Mouse (Mus musculus) liver (tissue): Measurements from ENCODE around the gene Opcml.
A peak's percentile ranks its signal among the peaks of the same experiment; 100 is the strongest.

ENCODE experiments used
- DNase-seq: peaks from one replicate; pipeline ENCODE4 v3.0.0-alpha.2; 2020; ENCODE audit warnings: mixed read lengths

Opcml gene

GRCm38 (mm10) chr9:28177052-28177451 lies 386.5 kb downstream of the Opcml start:
- DNase-seq = no peak

GRCm38 (mm10) chr9:28178123-28178887 lies 387.7 kb downstream of the Opcml start:
- no peak for DNase-seq

- no peak for DNase-seq
Observed at GRCm38 (mm10) chr9:28181916-28182315, 391.3 kb downstream of the Opcml start.

- DNase-seq = no peak
Observed at GRCm38 (mm10) chr9:28190226-28190625, 399.7 kb downstream of the Opcml start.

- no peak for DNase-seq
Observed at GRCm38 (mm10) chr9:28190751-28191150, 400.2 kb downstream of the Opcml start.

GRCm38 (mm10) chr9:28196550-28196949 lies 406.0 kb downstream of the Opcml start:
- no peak for DNase-seq

GRCm38 (mm10) chr9:28197061-28197460 lies 406.5 kb downstream of the Opcml start:
- no peak for DNase-seq

- DNase-seq = peak; percentile 22
Observed at GRCm38 (mm10) chr9:28197631-28198030, 407.1 kb downstream of the Opcml start.

GRCm38 (mm10) chr9:28198106-28198694 lies 407.6 kb downstream of the Opcml start:
- no peak for DNase-seq

GRCm38 (mm10) chr9:28207441-28207840 lies 416.9 kb downstream of the Opcml start:
- DNase-seq = no peak

- DNase-seq = no peak
Observed at GRCm38 (mm10) chr9:28208696-28209095, 418.1 kb downstream of the Opcml start.

GRCm38 (mm10) chr9:28211877-28212276 lies 421.3 kb downstream of the Opcml start:
- no peak for DNase-seq

- no peak for DNase-seq
Observed at GRCm38 (mm10) chr9:28213893-28214292, 423.3 kb downstream of the Opcml start.

GRCm38 (mm10) chr9:28218026-28218646 lies 427.6 kb downstream of the Opcml start:
- DNase-seq = no peak

GRCm38 (mm10) chr9:28222726-28223125 lies 432.2 kb downstream of the Opcml start:
- DNase-seq = no peak

- DNase-seq = no peak
Observed at GRCm38 (mm10) chr9:28225824-28226569, 435.4 kb downstream of the Opcml start.

GRCm38 (mm10) chr9:28226570-28226951 lies 436.0 kb downstream of the Opcml start:
- no peak for DNase-seq

- no peak for DNase-seq
Observed at GRCm38 (mm10) chr9:28238450-28238849, 447.9 kb downstream of the Opcml start.

GRCm38 (mm10) chr9:28247742-28248503 lies 457.3 kb downstream of the Opcml start:
- no peak for DNase-seq

- DNase-seq = no peak
Observed at GRCm38 (mm10) chr9:28251341-28251740, 460.8 kb downstream of the Opcml start.

GRCm38 (mm10) chr9:28255128-28255904 lies 464.7 kb downstream of the Opcml start:
- no peak for DNase-seq

GRCm38 (mm10) chr9:28255905-28256268 lies 465.3 kb downstream of the Opcml start:
- no peak for DNase-seq
